Mouse (Mus musculus) adipocyte (in vitro differentiated cells): Measurements from ENCODE around the gene Gfra4.
A peak's percentile ranks its signal among the peaks of the same experiment; 100 is the strongest.

Source experiments
- DNase-seq: peaks from one replicate; pipeline ENCODE4 v3.0.0-alpha.2; 2016; ENCODE audit warnings: low spot score

Gene Gfra4

DNA sequence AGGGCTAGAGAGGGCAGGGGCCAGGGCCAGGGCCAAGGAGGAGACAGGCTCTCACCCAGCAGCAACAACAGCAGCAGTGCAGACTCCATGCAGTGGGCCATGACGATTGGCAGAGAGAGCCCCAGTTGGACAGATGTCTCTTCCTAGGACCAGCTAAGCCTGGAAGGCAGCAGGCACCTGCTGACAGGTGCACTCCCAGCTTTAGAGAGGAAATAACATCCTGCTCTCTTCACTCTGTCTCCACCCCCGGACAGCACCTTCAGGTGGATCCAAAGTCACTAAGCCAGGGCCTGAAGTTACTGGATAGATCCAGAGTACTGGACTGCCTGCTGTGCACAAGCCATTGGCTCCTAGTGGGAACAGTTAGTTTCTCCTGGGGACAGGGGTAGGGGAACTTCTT, at the start of gene Gfra4:
Gene Gfra4 (minus strand): TSS at position 101 of the 400 bp plus-strand sequence.
- DNase-seq: no peak

DNA sequence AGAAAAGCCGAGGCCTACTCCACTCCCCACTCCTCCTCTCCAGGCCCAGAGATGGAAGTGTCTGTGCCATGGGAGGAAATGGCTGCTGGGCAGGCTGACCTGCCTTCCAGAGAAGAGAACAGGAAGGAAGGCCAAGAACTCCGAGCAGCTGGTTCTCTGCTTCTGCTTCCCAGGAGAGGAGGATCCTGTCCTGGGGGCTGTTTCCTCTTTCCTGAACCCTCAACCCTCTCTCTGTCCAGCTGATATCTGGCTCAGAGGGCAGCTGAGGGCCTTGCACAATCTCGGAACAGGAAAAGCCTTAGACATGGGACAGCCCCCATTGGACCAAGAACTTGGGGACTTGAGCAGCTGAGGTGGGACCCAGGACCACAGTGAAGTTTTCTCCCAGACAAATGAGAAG, 48.0 kb upstream of the Gfra4 start:
- DNase-seq: peak; percentile 35

DNA sequence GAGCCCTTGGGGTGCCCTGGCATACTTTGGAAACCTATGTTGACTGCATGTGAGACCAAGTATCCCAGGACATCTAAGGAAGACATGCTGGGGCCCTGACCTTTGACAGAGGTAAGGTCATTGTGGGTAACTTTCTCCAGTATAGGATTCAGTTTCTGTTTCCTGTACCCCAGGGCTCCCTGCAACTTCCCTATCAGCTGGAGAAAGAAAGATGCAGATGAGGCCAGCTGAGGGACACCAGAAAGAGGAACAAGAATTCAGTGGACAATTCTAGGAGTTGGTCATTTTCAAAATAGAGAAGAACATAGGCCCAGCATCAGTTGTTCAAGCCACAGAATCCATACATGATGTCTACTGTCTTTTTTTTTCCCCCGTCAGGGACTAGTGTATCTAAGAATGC, 46.7 kb upstream of the Gfra4 start:
- no peak for DNase-seq

DNA sequence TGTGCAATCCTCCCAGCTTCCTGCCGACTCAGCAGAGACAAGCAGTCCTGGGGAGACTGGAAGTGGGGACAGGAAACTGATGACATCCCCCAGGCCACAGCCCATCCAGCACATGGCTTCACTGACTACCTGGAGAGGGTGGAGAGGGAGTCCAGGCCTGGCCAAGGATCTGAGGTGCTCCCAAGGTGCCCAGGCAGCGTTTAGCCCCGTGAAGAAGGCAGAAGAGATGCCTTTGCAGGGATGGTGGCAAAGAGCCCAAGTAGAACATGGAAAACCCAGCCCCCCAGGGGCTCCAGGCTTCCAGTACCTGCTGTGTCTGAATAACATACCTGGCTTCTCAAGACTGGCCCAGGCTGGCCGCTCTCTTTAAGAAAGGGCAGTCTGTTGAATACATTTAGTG, 45.7 kb upstream of the Gfra4 start:
- no peak for DNase-seq

DNA sequence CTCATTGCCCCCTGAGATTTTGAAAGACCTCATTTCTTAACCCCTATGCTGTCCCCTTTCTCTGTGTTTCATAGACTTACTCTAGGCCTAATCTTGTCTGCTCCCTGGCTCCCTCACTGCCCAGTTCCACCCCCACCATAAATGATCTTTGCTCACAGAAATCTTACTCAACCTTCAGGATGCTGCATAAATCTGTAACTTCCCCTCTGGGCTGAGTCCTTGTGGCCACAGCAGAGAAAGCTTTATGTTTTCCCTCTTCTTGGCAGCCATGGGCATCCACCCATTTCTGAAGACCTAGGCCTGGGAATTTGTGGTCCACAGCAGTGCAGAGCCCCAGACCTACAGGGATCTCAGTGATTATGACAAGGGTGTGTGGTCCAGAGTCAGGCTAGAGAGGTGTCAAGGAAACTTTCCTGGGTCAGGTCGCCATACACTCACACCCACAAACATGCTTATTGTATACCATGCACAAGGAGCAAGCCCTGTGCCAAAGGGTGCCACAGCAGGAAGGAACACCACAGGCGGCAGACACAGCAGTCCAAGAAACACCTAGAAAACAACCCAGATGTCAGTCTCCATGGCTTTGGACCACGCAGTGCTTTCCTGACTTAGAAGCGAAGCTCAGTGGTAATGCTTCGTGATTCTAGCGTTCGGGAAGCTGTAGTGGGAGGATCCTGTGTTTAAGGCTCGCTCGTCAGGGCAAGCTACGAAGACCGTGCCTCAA, 43.9 kb upstream of the Gfra4 start, which contains the start of gene Siglec1:
Gene Siglec1 (minus strand): TSS at position 99 of the 724 bp plus-strand sequence.
- peak; percentile 76 for DNase-seq

DNA sequence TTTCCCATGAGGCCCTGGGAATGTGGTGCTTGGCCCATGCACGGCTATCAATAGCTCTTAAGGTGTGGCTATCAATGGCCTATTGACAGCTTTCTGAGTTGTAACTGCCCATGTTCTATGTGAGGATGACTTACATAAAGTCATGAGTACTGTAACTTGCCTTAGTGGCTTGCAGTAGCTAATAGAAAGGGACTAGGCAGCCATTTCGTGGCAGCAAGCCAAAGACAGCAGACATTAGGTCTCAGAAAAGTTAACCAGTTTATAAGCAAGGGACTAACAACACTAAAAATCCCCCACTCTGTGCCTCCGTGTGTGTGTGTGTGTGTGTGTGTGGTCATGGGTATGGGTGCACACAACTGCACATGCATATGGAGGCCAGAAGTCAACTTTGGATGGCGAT, 41.3 kb upstream of the Gfra4 start:
- peak; percentile 49 for DNase-seq

DNA sequence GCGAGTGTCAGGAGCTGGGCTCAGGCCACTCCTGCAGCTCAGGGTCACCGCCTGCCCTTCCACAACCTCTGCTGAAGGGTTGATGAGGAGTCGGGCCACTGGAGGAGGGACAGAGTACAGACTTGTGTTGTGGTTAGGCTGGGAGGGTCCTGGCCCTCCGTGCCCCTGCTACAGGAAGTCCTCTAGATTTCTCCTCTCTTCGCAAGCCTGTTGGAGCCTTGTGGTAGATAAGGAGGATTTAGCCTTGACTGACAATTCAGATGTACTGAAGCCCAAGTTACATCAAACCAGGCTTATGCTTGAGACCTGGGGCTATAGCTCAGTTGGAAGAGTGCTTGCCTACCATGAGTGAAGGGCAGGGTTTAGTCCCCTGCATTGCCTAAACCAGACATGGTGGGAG, 37.6 kb upstream of the Gfra4 start:
- no peak for DNase-seq

DNA sequence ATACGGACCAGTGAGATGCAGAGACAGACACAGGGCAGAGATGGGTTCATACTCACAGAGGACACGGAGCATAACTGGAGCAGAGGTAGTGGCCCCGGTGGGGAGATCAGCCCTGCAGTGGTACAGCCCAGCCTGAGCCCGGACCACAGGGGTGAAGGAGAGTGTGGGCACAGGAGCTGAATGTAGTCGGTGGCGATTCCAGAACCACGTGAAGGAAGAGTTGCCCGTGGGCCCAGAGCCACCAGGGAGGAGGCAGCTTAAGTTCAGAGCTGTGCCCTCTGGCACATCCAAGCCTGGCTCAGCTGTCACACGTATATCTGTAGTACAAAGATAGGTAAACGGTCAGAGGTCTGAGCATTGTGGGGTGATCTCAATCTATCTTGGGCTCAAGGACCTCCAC, 29.6 kb upstream of the Gfra4 start:
- DNase-seq: no peak

DNA sequence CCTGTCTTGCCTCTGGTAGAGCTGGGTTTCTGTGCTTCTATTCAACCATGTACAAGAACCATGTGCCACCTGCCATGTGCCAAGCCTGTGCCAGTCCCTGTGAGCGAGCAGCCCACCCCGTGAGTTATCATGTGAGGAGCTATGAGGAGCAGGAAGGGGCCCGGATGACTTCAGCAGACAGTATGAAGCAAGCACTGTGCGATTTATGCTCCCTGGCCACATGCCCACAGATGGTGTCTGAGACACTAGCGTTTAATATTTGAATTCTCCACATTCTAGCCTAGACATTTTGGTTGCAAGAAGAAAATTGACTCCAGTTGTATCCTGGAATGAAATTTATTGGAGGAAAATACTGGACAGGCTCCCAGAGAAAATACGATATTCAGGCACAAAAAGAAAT, 24.6 kb upstream of the Gfra4 start:
- DNase-seq: peak; percentile 57

DNA sequence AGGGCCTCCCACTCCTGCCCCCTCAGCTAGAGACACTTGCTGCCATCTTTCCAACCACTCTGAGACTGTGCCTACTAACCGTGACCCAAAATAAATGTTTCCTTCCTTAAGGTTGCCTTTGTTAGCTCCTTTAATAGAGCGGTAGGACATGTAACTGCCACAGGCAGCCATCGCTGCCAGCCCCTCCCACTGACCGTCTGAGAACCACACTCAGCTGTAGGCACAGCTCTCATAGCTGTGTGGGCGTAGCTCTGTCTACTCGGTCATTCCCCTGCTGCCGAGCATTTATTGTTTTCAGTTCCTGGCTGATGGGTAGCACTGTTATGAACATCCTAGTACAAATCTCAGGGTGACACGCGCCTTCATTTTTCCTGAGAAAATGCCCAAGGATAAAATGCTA, 23.5 kb upstream of the Gfra4 start:
- no peak for DNase-seq

DNA sequence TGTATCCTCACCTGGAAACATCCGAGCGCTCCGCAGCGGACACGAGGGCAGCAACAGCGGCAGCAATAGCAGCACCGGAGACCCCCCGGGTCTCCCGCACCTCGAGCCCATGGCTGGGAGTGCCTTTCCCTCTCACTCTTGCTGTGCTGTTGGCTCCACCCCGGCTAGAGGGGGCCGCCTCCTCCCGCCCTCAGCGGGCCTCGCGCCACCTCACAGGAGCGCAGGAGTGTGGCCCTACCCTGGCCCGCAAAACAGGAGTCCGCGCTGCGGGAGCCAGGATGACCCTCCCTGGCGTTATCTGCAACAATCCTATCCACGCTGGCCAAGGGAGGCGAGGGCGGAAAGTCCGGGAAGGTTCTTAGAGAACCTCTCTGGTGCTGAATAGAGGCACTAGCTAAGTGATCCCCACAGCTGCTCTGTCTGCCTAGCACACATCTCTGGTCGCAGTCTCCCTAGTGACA, 20.5 kb upstream of the Gfra4 start, which contains the start of gene Adam33:
Gene Adam33 (minus strand): TSS at position 411 of the 461 bp plus-strand sequence.
- no peak for DNase-seq

DNA sequence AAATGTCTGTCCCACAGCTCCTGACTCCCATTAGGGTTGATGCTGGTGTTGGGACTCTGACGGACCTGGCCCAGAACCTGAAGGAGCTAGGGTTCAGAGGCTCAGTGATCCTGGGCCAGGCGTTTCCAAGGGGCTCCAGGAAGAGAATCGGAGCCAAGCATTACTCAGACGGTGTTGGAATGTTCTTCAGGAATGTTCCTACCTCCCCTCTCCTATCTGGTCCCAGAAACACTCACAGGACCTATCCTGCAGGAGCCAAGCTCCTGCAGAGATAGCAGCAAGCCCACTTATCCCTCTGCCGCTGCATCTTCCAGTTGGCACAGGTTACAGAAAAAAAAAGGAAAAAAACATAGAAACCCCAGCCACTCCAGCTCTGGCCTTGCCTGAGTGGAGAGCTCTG, 18.7 kb upstream of the Gfra4 start:
- DNase-seq: no peak

DNA sequence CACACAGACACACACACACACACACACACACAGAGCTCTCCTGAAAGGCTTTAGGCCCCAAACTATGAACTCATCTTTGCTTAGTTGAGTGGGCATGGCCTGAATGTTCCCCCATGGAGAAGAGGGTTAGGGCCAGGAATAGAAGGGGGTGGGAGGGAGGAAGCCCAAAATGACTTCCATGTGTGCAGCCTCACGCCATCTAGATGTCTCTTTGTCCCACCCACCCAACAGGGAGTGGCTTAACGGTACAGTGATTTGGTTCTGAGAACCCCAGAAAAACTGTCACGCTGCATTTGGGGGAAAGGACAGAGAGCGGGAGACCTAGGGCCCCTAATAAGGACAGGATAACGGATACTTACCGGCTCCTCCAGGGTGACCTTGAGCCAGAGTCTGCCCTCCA, 17.9 kb upstream of the Gfra4 start:
- peak; percentile 26 for DNase-seq

DNA sequence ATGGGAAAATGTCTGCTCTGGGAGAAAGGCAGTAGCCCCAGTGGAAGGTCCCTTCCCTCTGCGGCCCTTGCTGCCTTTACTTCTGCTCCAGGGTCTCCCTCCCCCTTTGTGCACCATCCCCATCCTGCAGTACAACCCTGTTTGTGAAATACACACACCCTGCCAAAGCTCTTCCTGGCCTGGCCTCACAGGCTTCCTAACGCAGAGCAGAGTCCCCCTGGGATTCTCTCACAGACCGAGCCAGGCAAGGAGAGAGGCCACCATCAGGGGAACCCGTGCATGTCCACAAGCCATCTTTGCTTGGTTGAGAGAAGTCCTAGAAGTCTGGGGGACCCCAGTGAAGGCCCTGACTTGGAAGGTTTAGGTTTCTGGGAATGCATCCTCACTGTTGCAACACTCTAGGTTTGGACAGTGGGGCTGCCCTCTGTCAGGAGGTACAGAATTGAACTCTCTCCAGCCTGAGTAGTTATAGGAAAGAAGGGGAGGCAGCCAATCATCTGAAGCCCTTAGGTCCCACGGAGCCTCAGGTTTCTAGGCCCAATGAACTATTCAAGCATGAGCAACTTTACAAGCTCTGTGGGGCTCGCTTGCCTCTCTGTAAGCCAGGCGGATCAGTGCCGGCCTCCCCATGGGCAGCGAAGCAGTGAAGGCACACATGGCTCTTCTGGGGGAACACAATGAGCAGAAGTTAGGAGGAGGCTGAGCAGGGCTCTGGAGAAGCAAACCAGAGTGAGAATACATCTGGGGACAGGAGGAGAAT, 17.1 kb upstream of the Gfra4 start:
- DNase-seq: peak; percentile 92

DNA sequence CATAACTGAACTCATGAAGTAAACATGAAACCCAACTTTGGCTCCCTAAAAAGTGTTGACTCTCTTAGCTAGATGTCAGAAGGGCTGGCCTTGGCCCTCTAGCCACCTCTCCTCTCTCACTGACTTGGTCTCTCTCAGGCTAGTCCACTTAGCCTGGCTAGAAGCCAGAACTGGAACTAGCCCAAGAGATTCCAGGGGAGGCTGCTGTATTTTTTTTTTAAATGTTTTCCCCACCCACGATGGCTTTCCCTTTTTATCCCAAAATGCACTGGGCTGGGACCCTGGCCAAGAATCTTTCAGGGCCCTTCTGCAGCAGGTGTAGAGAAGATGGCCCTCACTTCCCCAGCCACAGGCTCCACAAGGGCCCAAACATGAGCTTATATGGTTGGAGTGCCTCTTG, 16.5 kb upstream of the Gfra4 start:
- peak; percentile 97 for DNase-seq

DNA sequence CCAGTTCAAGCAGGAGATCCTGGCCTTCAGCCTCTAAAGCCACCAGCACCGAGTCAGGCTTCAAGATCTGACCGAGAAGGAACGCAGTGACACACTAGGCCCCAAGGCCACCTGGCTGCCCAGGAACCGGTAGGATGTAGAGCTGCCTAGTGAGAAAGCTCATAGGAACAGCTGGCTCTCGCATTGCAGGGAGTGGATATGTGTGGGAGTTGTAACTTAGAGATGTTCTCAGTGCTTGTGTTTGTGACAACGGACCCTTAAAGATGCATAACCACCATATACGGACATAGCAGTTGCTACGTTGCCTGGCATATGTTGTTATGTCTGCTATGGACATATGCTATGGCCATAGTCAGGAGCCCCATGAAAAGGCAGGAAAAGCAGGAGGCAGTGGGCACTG, 15.8 kb upstream of the Gfra4 start:
- no peak for DNase-seq

DNA sequence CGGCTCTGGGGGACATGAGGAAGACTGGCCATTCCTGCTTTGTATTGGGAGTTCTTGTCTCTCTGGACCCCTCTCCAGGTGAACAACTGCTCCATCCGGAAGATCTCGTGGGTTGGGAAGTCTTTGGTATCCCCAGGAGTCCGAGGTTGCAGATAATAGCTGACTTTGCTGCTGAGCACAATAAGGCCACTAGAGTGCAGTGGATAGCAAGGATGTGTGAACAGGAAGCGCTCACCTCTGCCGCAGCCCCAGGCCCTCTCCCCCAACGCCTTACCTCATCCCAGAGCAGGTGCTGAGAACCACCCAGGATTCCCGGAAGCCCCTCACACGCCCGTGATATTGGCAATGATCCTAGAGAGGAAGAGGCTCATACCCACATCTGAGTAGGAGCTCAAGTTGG, 13.3 kb upstream of the Gfra4 start:
- DNase-seq: peak; percentile 43

DNA sequence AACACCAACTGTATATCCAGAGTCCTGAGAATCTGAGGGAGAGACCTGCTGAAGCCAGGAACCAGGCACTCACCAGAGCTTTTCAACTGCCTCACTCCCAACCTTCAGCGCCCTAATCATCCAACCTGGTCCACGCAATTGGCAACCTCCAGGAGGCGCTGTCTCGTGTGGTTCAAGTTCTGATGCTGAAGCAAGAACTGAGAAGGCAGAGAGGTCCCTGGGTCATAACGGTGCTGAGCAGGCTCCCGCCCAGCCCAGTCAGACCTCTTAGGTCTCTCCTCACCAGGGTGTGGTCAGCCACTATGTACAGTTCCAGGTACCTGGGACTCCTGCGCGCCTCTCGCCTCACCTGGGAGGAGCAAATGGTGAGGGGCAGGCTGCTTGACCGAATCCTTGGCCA, 12.7 kb upstream of the Gfra4 start:
- no peak for DNase-seq

DNA sequence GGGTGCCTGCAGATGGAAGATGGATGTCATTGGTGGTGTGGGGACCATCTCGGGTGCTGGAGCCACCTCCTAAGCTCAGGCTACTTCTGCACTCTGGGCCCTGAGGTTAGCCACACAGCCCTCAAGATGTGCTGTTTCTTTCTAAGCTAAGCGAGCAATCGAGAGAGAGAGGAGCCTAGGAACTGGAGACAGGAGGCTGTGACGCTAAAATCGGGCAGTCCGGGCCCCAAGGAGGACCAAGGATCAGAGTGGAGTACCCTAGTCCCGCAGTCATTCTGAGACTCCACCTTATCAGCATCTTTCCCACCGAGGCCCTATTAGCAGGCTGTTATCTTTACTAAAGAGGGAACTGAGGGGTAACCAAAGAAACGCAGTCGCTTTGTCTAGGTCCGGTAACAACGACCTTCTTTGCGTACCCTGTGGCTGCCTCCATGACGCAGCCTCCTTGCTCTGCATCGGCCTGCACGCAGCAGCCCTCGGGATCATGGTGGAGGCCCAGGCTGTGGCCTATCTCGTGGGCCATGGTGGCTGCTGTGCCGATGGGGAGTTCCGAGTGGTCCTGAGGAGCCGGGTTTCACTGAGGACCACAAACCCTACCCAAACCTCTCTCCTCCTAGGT, 11.9 kb upstream of the Gfra4 start:
- DNase-seq: no peak

DNA sequence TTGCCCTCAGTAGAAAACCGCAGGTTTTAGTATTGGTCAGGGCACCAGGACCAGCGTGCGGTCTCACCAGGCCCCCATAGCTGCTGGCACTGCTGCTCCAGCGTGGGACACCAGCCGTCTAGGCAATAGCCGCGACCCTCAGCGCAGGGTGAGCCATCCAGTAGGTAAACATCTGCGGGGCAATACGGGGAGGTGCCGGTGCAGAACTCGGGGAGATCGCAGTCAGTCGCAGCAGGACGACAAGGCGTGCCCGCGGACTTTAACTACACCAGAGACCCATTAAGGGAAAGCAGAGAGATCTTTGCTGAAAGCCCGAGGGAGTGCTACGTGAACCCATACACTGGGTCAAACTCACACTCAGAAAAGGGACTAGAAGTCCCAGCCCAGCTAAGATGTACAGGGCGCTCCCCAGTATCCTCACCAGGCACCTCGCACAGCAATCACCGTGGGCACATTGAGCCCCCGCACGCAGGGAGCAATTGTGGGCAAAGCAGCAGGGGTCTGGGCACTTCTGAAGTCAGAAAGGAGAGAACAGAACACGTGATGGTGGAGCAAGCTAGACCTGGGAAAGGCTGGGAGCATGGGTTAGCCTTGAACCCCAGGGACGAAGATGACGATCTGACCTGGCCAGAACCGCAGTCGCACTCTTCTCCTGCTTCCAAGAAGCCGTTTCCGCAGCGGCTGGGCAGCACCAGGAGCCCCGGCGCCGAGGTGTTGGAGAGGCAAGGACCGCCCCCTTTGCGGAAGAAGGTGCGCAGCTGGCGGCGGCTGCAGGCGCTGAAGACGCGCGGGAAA, 11.2 kb upstream of the Gfra4 start:
- no peak for DNase-seq

DNA sequence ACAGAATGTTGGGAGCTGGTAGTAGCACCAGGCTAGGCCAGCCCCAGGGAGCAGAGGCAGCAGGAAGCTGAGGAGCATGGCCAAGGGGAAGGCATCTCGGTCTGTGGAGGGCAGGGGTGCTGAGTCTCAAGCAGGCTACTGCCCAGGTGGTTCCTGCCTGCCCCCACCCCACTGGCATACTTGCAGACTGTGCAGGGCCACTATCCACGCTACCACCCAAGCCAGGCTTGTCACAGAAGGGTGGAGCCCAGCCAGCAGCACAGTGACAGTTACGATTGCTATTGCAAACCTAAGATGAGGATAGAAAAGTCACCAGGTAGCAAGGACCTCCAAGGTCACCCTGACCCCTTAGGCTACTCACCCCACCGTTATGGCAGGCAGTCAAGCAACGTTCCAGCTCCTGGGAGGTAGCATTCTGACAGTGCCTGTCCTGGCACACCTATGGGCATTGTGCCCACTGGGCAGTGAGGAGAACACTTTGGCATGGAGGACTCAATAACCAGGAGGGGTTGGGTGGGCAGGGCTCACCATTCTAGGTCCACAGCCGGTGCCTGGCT, 10.1 kb upstream of the Gfra4 start:
- DNase-seq: no peak

DNA sequence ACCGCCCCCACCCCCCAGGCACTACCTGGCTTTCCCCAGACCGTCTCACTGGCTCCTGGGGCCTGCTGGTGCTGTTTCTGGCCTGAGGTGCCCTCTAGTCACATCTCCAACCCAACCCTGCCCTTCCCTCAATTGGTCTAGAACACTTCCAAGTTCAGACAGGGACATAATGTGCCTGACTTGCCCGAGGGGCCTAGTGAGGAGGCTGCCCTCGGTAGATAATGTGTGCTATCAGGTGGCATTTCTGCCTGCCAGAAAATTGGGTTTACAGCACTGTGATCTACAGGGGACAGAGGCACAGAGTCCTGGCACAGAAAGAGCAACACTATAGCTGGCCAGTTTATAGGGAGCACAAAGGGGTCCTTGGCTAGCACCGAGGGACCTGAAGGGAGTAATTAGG, 9.2 kb upstream of the Gfra4 start:
- no peak for DNase-seq
